Mouse (Mus musculus): ENCODE data around the gene Rbm45. TPM values are rescaled to one million over a fixed set of nuclear protein-coding genes. Genes with fewer than 3 reads are reported as not detected.

Gene Rbm45
- polyA plus RNA-seq, 1 experiment from 2014 or later = 19.0 TPM

GRCm38 (mm10) chr2:76429318-76429717 lies 59.5 kb downstream of the Rbm45 start:
- Histone ChIP-seq H3K9ac (ENCODE audit: low read length) (no peak overlapping the region), H3K36me3 (ENCODE audit: control insufficient read depth, insufficient read depth, low read length) (no peaks in the 10 kb centered on the region), H3K4me1 (replicated peaks; ENCODE audit: control insufficient read depth, insufficient read depth, low read length) (no peaks in the 10 kb centered on the region), H3K27me3 (ENCODE audit: control insufficient read depth, insufficient read depth, low read length) (no peaks in the 10 kb centered on the region), H3K9me3 (ENCODE audit: control insufficient read depth, low read length) (no peaks in the 10 kb centered on the region), H3K4me3 (ENCODE audit: low read depth, low read length) (no peak overlapping the region), H3K4me2 (ENCODE audit: low read depth, low read length, severe bottlenecking) (no peak overlapping the region), H3K27ac (ENCODE audit: low read depth, low read length) (no peak overlapping the region)
- ATAC-seq (replicated peaks; ENCODE audit: low FRiP score) = no peak
- no peak for DNase-seq (ENCODE audit: low spot score)
- WGBS = 60% methylated on average over 3 of the region's 3 CpGs

- no peak for DNase-seq (ENCODE audit: low spot score)
- H3K4me2 ChIP-seq (ENCODE audit: low read depth, low read length, severe bottlenecking) = no peak overlapping the region
Measured at GRCm38 (mm10) chr2:76429855-76430254, 60.1 kb downstream of the Rbm45 start.

GRCm38 (mm10) chr2:76430539-76430938 lies 60.8 kb downstream of the Rbm45 start:
- no peaks in the 10 kb centered on the region for H3K27me3 ChIP-seq (ENCODE audit: control insufficient read depth, insufficient read depth, low read length)
- no peak overlapping the region for H3K9ac ChIP-seq (ENCODE audit: low read length)
- no peak overlapping the region for H3K4me2 ChIP-seq (ENCODE audit: low read depth, low read length, severe bottlenecking)
- no peak for ATAC-seq (replicated peaks; ENCODE audit: low FRiP score)
- H3K4me1 ChIP-seq (replicated peaks; ENCODE audit: control insufficient read depth, insufficient read depth, low read length) = no peaks in the 10 kb centered on the region
- no peak for DNase-seq (ENCODE audit: low spot score)
- 82% methylated on average over 3 of the region's 3 CpGs for WGBS
- no peaks in the 10 kb centered on the region for H3K36me3 ChIP-seq (ENCODE audit: control insufficient read depth, insufficient read depth, low read length)
- no peak overlapping the region for H3K27ac ChIP-seq (ENCODE audit: low read depth, low read length)
- H3K9me3 ChIP-seq (ENCODE audit: control insufficient read depth, low read length) = no peaks in the 10 kb centered on the region
- H3K4me3 ChIP-seq (ENCODE audit: low read depth, low read length) = no peak overlapping the region

More at GRCm38 (mm10) chr2:76429855-76430254, 60.1 kb downstream of the Rbm45 start:
- no peak overlapping the region for H3K9ac ChIP-seq (ENCODE audit: low read length)
- H3K27ac ChIP-seq (ENCODE audit: low read depth, low read length) = no peak overlapping the region
- WGBS = 79% methylated on average over 5 of the region's 5 CpGs
- ATAC-seq (replicated peaks; ENCODE audit: low FRiP score) = no peak
- H3K9me3 ChIP-seq (ENCODE audit: control insufficient read depth, low read length) = no peaks in the 10 kb centered on the region
- H3K27me3 ChIP-seq (ENCODE audit: control insufficient read depth, insufficient read depth, low read length) = no peaks in the 10 kb centered on the region
- H3K4me1 ChIP-seq (replicated peaks; ENCODE audit: control insufficient read depth, insufficient read depth, low read length) = no peaks in the 10 kb centered on the region
- no peaks in the 10 kb centered on the region for H3K36me3 ChIP-seq (ENCODE audit: control insufficient read depth, insufficient read depth, low read length)
- H3K4me3 ChIP-seq (ENCODE audit: low read depth, low read length) = no peak overlapping the region

Other genes starting within 250 kb of the Rbm45 start
- gene Pde11a, start 31.2 kb upstream of the Rbm45 start, polyA plus RNA-seq (2014; fragmentation: Nextera tagmentation; extraction: Ambion mirVana) = 0.12 TPM in 1 of 2 replicates, not detected in the other
- not detected in 2 replicates for gene Cyct, start 9.5 kb upstream of the Rbm45 start, polyA plus RNA-seq (2014; fragmentation: Nextera tagmentation; extraction: Ambion mirVana)
- 10.5 and 13.8 TPM in 2 replicates for gene Osbpl6, start 36.5 kb downstream of the Rbm45 start, polyA plus RNA-seq (2014; fragmentation: Nextera tagmentation; extraction: Ambion mirVana)